Mouse (Mus musculus) heart, postnatal 0 days (tissue): ENCODE results near the gene Fgl2. TPM values are rescaled to one million over a fixed set of nuclear protein-coding genes. Genes with fewer than 3 reads are reported as not detected.

Experiments used
- ATAC-seq: fragments of 200-750 bp; cut with Nextera tagmentation; 2 replicates; pipeline ENCODE4 v1.8.0; 2017; ENCODE audit warnings: low read depth, moderate number of reproducible peaks, moderate library complexity; ENCODE audit not compliant: insufficient read depth
- DNase-seq: peaks from one replicate; pipeline ENCODE4 v3.0.0-alpha.2; 2016; ENCODE audit warnings: low spot score
- H3K27ac ChIP-seq: fragments of 300-500 bp; sonication (generic); 2 replicates; pipeline ENCODE4 v1.5.1; 2014; ENCODE audit warnings: low read depth, mild to moderate bottlenecking
- H3K27me3 ChIP-seq: fragments of 300-500 bp; sonication (generic); 2 replicates; pipeline ENCODE4 v1.6.1; 2014; ENCODE audit warnings: low read length, mixed read lengths; ENCODE audit not compliant: control insufficient read depth, insufficient read depth
- H3K36me3 ChIP-seq: fragments of 300-500 bp; sonication (generic); replicated peaks from 2 replicates; pipeline ENCODE4 v1.6.1; 2014; ENCODE audit warnings: low read length, mixed read lengths; ENCODE audit not compliant: control insufficient read depth, insufficient read depth
- H3K4me1 ChIP-seq: fragments of 300-500 bp; sonication (generic); 2 replicates; pipeline ENCODE4 v1.6.1; 2014; ENCODE audit warnings: antibody characterized with exemption; ENCODE audit not compliant: control insufficient read depth, insufficient read depth
- H3K4me2 ChIP-seq: fragments of 300-500 bp; sonication (generic); 2 replicates; pipeline ENCODE4 v1.6.1; 2014; ENCODE audit warnings: low read depth, mild to moderate bottlenecking, low read length, moderate library complexity
- H3K4me3 ChIP-seq: fragments of 300-500 bp; sonication (generic); 2 replicates; pipeline ENCODE4 v1.5.1; 2014; ENCODE audit warnings: low read depth, low read length
- H3K9ac ChIP-seq: fragments of 300-500 bp; sonication (generic); replicated peaks from 2 replicates; pipeline ENCODE4 v1.6.1; 2014; ENCODE audit warnings: low read depth, low read length, mixed read lengths
- H3K9me3 ChIP-seq: fragments of 300-500 bp; sonication (generic); replicated peaks from 2 replicates; pipeline ENCODE4 v1.6.1; 2016; ENCODE audit warnings: low read length; ENCODE audit not compliant: control insufficient read depth
- CTCF ChIP-seq: IDR thresholded peaks from 2 replicates; pipeline ENCODE4 v1.5.1; 2016; ENCODE audit warnings: antibody characterized with exemption, control low read depth, low read depth
- EP300 ChIP-seq: IDR thresholded peaks from 2 replicates; pipeline ENCODE4 v1.6.1; 2016; ENCODE audit warnings: antibody characterized with exemption, low read depth
- WGBS: fragments of 180-500 bp; shearing (Covaris S2); extraction: QIAGEN DNeasy Blood & Tissue Kit; methylation state at CpG from one replicate; pipeline ENCODE4 v1.1.7; 2014; 5-methylcytosine and 5-hydroxymethylcytosine counted together
- polyA plus RNA-seq: library from polyadenylated mRNA; unstranded; fragments of >200 nt; fragmentation: Nextera tagmentation; extraction: Ambion mirVana; gene quantifications from 2 replicates; pipeline ENCODE4 v1.2.1, GENCODE M21; 2015
- total RNA-seq: library from RNA; depleted of rRNA; stranded (reverse); fragments of >200 nt; gene quantifications from 2 replicates; pipeline ENCODE4 v1.2.3, GENCODE M21; 2014; ENCODE audit warnings: low replicate concordance

Gene Fgl2
- total and polyA plus RNA-seq, 2 experiments from 2014 or later: 54.4 to 79.5 TPM

GRCm38 (mm10) chr5:21413322-21413721 is 40.9 kb downstream of the Fgl2 start:
- Histone ChIP-seq H3K9ac (no peak overlapping the region), H3K4me3 (no peak overlapping the region), H3K4me1 (no peaks in the 10 kb centered on the region), H3K9me3 (no peaks in the 10 kb centered on the region), H3K27ac (no peak overlapping the region), H3K4me2 (no peak overlapping the region), H3K27me3 (no peaks in the 10 kb centered on the region), H3K36me3 (no peaks in the 10 kb centered on the region)
- no peak for ATAC-seq
- 90% methylated on average over 3 of the region's 3 CpGs for WGBS
- TF ChIP-seq EP300: no peak
- no peak for TF ChIP-seq CTCF
- DNase-seq: no peak

GRCm38 (mm10) chr5:21414116-21414820 is 41.8 kb downstream of the Fgl2 start:
- DNase-seq: no peak
- no peaks in the 10 kb centered on the region for H3K27me3 ChIP-seq
- 56% methylated on average over 1 of the region's 1 CpGs for WGBS
- TF ChIP-seq EP300 (no peak), CTCF (no peak)
- no peak overlapping the region for H3K4me2 ChIP-seq
- H3K27ac ChIP-seq: no peak overlapping the region
- H3K9ac ChIP-seq: no peak overlapping the region
- H3K4me1 ChIP-seq: no peaks in the 10 kb centered on the region
- ATAC-seq: no peak
- no peaks in the 10 kb centered on the region for H3K9me3 ChIP-seq
- no peaks in the 10 kb centered on the region for H3K36me3 ChIP-seq
- H3K4me3 ChIP-seq: no peak overlapping the region

GRCm38 (mm10) chr5:21418613-21419012 is 46.2 kb downstream of the Fgl2 start:
- Histone ChIP-seq H3K9ac (no peak overlapping the region), H3K4me3 (no peak overlapping the region), H3K27ac (no peak overlapping the region), H3K4me2 (no peak overlapping the region), H3K27me3 (no peaks in the 10 kb centered on the region), H3K36me3 (no peaks in the 10 kb centered on the region), H3K4me1 (no peaks in the 10 kb centered on the region), H3K9me3 (no peaks in the 10 kb centered on the region; the same call in 1 of the 2 replicates)
- DNase-seq (no peak), ATAC-seq (no peak)
- WGBS: 65% methylated on average over 4 of the region's 4 CpGs
- TF ChIP-seq EP300 (no peak), CTCF (no peak)

GRCm38 (mm10) chr5:21420609-21421008 is 48.2 kb downstream of the Fgl2 start:
- Histone ChIP-seq H3K4me2 (no peak overlapping the region), H3K9me3 (no peaks in the 10 kb centered on the region; the same call in 1 of the 2 replicates), H3K4me1 (no peaks in the 10 kb centered on the region), H3K4me3 (no peak overlapping the region), H3K36me3 (no peaks in the 10 kb centered on the region), H3K9ac (no peak overlapping the region), H3K27ac (no peak overlapping the region), H3K27me3 (no peaks in the 10 kb centered on the region)
- WGBS: 16% methylated on average over 1 of the region's 1 CpGs
- DNase-seq (peak; percentile 43), ATAC-seq (no peak)
- TF ChIP-seq CTCF (peak; percentile 64), EP300 (no peak)

- ATAC-seq (peak; percentile 100), DNase-seq (peak; percentile 99)
- H3K9ac ChIP-seq: peak within 1 kb of the TSS; percentile 67
- no peaks in the 10 kb centered on the region for H3K4me1 ChIP-seq
- TF ChIP-seq CTCF (no peak), EP300 (no peak)
- H3K27ac ChIP-seq: peak within 1 kb of the TSS; percentile 53
- peak within 1 kb of the TSS; percentile 90 for H3K4me2 ChIP-seq
- under 1% methylated on average over 65 of the region's 68 CpGs for WGBS
- H3K27me3 ChIP-seq: no peaks in the 10 kb centered on the region
- peak within 1 kb of the TSS; percentile 82 for H3K4me3 ChIP-seq
- no peaks in the 10 kb centered on the region for H3K9me3 ChIP-seq
- H3K36me3 ChIP-seq: no peaks in the 10 kb centered on the region
Measured at GRCm38 (mm10) chr5:21424614-21425602, 52.5 kb downstream of the Fgl2 start, which contains the start of the genes Ccdc146 and Fam185a. Gene Ccdc146 (minus strand): TSS chr5:21424677. Gene Fam185a (plus strand): TSS chr5:21424958.
